Mouse (Mus musculus): ENCODE data around the gene Cd276. TPM values are rescaled to one million over a fixed set of nuclear protein-coding genes. Genes with fewer than 3 reads are reported as not detected.

The Cd276 gene
- total RNA-seq, 1 experiment from 2014 or later, result 14.1 TPM

DNA sequence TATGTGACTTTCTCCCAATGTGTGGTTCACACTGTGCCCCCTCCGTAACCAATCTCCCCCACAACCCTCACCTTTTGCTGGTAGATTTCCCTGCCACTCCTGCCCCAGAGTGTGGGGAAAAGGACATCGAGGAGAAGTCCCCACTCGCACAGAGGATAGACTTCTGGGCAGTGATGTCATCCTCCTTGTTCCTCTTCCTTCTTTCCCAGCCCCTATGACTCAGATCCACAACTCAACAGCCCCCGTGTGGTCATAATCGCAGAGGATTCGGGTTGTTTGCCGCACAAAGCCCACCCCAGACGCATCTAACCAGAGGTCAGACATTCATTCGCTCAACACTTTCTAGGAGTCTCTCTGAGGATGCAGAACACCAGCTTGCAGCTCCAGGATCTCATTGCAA is 3.2 kb downstream of the Cd276 start:
- no peak for DNase-seq

DNA sequence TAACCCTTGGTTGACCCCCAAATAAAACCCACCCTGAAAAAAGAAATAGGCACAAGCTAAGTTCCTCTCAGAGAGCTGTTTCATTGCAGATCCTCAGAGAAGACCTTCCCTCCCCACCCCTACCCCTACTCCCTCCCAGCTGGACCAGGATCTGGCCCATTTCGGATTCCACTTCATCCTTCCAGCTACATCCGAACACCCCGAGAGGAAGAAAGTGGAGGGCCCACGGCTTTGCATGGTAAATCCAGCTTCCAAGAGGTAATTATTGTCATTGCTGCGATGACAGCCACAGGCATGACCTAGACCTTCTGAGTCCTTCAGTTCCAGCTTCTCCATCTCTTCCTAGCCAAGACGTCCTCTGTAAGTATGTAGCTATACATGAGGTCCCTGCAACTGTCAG is 4.3 kb downstream of the Cd276 start:
- DNase-seq, result no peak

DNA sequence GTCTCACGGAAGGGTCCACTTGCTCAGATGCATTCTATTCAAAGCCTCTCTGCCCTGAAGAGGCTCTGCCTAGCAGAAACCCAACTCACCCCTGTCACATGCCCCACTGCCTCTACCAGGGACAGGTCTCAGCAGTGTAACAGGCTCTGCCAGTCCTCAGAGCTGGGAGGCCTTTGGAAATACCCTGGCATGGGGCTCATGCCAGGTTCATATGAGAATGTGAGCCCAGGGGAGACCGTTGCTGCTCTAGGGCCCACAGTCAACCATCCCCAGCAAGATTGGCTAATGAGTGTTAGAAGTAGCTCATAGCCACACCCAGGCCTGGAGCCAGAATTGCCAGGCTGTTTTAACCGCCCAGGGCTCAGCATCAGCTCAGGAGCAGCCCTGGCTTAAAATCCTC is 5.5 kb downstream of the Cd276 start:
- DNase-seq, result peak; percentile 57

DNA sequence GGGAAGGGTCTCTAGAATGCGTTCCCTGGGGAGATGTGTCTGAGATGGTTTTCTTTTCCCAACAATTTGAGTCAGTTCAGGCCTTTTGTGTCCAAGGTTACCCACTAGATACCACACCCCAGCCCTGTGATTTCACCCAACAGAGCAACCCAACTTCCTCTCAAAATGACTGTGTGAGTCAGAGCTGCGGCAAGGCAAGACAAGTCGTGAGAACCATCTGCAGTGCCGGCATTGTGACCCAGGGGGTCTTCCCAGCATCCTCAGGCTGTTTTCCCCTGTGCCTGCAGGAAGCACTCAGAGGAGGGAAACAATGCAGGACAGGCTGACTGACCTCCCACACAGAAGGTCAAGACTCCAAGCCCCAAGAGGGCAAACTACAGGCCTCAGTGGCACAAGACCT is 6.3 kb downstream of the Cd276 start:
- no peak for DNase-seq

DNA sequence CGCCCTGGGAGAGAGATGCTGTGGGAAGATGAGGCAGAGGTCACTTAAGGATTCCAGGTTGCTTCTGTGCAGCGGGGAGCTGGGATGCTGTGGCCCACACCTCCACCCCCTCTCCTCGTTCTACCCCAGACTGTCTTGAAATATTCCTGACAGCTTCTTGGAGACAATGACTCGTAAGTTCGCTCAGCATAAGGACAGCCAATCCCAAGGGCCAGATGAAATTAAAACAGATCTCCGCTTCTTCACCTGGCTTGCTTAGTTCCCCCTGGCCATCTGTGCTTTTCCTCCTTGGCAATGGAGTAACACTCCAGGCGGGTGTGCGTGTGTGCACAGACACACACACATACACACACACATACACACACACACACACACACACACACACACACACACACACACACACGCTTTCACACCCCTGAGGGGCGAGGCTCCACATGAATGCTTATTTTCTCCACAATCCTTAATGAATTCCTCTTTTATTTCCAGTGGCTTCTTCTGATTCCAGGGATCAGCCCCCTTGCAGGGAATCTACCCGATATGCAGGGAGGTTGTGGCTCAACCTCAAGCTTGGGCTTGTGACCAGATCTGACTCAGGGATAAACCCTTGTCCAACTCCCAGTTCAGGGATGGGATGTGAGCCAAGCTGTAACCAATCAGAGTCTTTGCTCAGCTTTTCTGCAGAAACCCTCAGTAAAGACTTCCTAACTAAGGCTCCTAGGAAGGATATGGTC is 8.4 kb downstream of the Cd276 start:
- peak; percentile 61 for DNase-seq

DNA sequence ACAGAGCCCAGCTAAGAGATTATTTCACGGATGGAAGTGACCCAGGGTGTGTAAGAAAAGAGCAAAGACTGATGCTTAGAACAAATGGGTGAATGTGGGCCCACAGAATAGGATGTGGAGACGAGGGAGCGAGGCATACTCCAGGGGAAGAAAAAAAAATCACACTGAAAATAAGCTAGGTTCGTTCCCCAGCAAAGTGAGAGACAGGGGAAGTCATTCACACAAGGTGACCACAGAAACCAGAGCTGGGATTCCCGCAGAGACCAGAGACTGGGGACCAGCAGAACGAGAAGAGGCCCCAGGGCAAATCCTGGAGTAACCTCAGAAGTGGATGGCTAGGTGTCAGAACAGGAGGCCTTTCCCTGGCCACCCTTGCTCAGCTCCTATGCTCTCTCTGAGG is 9.8 kb downstream of the Cd276 start:
- no peak for DNase-seq

DNA sequence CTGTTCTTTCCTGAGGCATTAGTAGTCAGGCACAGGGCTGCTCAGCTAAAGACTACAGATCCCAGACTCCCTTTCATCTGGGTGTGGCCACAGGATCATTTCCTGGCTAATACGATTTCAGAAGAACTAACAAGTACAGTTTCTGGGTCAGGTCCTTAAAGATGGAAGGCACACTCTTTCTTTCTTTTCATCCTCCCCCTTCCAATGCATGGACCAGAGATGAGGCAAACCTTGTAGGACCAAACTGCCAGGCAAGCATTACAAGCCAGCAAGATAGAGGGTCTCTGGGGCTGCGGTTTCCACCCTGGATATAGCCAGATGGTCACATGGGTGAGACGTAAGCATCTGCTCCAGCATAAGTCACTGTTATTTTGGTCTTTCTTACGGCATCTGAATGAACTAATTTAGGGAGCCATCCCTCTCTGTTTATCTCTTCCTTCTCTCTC is 10.3 kb downstream of the Cd276 start:
- peak; percentile 31 for DNase-seq

DNA sequence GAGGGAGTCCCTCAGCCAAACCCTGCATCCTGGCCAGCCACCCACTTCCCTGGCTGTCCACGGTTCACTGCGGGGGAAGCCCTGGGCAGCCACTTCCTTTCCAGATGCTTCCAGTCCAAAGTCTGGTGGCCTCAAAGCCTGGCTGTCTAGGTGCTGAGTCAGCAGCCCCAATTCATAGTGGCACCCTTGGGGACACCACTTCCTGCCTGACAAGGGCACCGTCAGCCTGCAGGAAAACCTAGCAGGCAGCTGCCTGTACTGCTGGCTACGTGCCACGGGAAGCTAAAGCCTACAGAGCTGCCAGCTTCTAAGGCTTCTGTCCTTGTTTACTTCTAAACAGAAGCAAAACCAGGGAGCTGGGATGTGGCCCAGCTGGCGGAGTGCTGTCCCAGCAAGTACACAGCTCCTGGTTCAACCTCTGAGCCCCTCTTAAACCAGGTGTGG is 13.3 kb downstream of the Cd276 start:
- peak; percentile 95 for DNase-seq

DNA sequence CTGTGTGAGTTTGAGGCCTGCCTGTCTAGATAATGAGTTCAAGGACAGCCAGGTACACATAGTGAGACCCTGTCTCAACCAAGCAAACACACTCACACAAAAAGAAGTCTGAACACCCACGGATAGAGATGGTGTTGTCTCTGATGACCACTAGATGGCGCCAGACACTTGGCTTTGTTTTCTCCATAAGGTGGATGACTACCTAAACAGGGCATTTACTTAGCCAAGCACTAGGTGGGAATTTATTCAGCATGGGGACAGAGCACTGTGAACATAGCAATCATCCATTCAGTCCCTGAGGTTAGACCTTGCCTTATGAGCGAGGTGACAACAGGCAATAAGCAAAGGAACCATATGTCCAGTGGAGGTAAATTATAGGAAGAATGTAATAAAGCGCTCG is 15.4 kb downstream of the Cd276 start:
- DNase-seq, result peak; percentile 69

DNA sequence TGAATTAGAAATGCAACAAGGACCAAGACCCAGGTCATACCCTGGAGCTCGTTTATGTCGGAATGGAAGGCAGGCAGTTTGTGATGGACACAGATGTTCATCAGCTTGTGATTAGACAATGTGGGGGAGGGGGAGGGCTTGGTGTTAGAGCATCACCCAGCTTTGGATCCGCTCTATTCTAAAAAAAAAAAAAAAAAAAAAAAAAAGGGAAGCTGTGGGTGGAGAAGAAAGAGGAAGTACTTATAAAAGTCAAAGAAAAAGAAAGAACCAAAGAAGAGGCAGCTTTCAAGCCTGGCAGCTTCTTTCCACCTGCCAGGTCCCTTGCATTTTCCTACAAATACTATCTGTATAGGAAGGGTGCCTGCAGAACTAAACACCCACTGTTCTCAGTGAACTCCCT is 17.5 kb downstream of the Cd276 start:
- no peak for DNase-seq

DNA sequence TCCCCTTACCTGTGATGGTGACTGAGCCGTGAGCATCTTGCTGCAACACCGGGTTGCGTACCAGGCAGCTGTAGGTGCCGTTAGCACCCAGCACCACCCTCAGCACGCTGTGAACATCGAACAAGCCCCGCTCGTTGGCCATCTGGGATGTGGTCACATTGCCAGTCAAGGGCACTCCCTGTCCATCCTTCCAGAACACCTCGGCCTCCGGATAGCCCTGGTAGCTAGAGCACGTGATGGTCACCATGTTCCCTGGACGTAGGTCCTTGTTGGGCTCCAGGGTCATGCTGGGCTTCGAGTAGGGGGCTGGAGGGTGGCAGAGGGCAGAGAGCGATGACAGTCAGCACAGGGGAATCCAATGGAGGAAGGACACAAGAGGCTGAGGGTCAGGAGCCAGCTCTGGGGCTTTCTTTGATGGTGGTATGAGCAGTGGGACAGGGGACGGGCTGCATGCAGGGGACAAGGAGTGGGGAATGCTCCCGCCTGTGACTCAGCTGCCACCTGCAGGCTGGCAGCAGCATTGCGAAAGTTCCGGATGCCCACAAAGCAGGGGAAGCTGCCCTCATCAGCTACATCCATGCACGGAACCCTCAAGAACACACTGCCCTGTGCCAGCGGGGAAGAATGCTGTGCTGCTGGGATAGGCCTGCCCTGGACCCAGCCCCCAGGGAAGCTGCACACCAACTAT is 19.6 kb downstream of the Cd276 start:
- peak; percentile 58 for DNase-seq

DNA sequence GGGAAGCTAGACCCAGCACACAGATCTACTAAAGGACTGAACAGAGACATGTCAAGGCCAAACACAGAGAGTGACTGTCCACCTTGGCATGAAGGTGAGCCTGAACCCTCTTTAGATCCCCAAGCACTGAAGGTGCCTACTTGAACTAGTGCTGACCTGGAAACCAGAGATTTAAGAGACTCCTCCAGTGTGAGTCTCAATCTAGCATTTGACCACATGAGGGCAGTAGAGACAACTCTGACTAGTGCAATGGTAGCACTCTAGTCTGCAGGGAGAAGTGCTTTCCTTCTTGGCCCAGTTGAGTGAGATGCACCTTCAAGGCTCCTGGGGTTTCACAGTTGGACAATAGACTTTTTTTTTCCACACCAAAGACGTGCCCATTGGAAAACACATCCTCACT is 20.5 kb downstream of the Cd276 start:
- peak; percentile 76 for DNase-seq

DNA sequence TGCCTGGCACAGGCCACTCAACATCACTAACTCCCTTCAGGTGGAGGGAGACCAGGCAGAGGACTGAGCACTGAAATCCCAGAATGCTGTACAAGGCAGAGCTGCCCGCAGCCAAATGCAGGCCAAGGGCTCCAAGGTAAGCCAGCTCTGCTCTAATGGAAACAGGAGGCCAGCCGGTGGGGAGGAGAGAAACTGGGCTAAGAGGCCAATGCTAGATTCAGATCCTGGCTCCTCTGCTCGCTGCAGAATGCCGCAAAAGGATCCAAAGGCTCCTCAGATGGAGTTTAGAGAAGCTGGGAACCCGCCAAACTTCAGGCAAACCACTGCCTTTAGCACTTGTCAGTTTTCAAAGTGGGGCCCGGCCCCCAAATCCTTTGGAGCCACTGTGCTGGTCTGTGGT is 21.9 kb downstream of the Cd276 start:
- DNase-seq, result no peak

DNA sequence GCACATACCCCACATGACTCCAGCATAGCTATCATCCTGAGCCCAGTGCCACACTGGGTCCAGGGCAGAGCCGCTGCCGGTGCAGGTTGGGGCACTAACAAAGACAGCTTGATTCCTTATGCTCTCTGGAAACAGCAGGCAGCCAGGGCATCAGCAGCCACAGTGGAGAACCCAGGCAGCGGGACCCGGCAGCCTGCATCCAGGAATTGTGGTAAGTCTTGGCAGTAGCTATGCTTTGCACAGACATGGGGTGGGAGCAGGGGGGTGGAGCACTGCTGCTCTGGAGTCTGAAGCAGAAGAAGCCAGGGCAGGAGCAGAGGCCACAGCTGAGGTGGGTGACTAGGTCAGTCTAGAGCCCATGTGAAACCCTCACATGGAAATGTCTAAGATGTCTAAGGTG is 23.0 kb downstream of the Cd276 start:
- DNase-seq, result no peak

DNA sequence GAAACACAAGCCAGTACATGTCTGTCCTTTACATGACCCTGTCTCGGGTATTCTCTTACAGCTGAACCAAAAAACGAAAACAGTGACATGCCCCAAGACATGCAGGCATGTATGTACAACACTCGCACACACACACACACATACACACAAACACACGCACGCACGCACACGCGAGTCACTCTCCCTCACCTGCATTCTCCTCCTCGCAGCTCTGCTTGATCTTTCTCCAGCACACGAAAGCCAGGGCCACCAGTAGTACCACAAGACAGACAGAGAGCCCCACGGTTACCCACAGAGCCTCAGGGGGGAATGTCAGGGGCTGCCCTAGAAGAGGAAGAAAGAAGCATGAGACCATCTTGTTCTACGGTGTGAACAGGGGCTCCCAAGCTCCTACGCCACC is 24.8 kb downstream of the Cd276 start:
- no peak for DNase-seq

DNA sequence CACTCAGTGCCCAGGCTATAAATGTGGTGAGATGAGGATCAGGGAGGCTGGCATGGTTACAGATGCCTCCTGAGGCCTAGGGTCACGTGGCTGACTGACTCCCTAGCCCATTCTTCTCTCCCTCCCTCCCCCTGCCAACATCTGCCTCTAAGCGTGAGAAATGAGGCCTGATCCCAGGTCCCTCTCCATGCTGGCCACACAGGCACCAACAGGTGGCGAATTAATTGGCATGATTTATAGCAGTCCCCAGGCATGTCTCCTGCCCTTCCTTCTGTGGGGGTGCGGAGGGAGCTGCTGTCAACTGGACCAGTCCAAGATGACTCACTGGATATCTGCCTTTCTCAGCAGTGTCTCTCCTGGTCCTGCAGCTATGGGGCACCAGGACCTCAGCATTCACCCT is 27.4 kb downstream of the Cd276 start:
- DNase-seq, result peak; percentile 35

DNA sequence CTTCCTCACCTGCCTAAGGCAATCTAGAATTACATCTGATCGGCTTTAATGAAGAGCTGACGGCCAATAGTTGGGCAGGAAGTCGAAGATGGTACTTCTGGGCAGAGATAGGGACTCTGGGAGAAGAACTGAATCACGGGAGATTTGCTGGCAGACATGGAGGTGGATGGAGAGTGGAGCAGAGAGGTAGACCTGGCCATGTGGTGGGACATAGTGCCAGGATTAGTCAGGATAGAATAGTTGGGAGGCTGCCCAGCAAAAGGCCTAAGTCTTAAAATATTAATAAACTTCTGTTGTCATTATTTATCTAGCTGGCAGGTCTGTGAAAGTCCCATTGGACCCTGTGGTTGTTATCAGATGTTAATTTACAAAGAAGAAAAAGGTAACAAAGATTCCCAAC is 30.1 kb downstream of the Cd276 start:
- no peak for DNase-seq

DNA sequence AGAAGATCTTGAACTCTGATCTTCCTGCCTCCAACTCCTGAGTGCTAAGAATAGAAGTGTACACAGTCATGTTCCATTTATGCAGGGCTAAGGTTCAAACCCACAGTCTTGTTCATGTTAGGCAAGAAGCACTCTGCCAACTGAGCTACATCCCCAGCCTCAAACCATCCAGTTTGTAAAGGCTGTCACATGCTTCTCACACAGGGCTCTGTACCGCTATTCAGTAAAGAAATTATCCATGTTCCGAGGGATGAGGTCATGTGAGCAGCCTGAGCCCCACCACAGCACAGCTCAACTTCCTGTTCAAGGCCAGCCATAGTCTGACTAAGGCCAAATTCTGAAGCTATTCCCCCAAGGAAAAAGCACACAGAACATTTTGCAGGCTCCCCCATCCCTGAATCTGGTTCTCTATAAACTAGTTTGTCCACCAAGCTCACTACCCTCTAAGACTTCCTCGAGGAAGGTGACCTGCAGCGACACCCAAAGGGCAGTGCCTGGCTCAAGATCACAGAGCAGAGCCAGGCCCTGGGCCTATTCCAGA is 33.3 kb downstream of the Cd276 start:
- DNase-seq, result peak; percentile 30

DNA sequence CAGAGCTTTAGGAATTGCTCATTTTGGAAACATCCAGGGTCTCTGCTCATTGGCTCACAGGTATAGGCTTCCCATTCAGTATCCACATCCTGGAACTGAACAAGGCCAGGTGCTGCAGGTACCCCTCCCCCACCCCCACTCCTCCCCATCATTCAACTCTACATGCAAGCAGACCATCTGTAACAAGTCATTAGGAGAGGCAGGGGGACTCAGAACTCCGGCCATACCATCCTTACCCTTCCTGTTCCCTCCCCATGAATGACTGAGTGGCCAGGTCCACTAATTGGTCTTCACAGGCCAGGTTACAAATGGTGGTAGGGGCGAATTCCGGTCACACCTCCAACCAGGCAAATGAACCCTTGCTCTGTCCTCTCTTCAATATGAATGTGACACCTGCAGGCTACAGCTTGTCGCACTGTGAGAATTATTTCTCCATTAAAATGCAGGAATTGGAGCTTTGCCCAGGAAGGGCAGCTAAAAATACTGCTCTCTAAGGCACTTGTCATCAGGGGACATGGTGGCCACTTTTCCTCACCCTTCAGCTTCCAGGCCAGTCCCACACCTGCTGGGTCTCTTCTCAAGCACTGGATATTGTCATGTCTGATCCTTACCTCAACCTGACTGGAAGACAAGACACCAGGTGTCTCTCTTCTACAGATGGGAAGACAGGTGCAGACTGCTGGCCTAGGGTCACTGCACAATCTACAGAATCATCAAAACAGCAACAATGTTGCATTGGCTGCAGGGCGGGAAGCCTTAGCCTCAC is 34.2 kb downstream of the Cd276 start:
- no peak for DNase-seq

DNA sequence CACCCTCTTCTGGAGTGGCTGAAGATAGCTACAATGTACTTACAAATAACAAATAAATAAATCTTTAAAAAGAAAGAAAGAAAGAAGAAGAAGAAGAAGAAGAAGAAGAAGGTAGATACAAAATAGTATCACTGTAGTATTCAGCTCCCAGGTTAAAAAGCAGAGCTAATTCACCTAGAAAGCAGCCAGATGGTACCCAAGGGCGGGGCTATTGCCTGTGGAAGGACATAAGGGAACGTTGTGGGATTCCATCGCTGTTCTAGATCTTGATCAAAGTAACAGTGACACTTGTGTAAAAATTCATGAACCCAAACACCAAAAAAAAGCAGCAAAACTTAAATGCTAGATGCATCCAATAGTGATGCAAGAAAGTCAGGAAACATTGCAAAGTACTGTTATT is 35.3 kb downstream of the Cd276 start:
- no peak for DNase-seq

DNA sequence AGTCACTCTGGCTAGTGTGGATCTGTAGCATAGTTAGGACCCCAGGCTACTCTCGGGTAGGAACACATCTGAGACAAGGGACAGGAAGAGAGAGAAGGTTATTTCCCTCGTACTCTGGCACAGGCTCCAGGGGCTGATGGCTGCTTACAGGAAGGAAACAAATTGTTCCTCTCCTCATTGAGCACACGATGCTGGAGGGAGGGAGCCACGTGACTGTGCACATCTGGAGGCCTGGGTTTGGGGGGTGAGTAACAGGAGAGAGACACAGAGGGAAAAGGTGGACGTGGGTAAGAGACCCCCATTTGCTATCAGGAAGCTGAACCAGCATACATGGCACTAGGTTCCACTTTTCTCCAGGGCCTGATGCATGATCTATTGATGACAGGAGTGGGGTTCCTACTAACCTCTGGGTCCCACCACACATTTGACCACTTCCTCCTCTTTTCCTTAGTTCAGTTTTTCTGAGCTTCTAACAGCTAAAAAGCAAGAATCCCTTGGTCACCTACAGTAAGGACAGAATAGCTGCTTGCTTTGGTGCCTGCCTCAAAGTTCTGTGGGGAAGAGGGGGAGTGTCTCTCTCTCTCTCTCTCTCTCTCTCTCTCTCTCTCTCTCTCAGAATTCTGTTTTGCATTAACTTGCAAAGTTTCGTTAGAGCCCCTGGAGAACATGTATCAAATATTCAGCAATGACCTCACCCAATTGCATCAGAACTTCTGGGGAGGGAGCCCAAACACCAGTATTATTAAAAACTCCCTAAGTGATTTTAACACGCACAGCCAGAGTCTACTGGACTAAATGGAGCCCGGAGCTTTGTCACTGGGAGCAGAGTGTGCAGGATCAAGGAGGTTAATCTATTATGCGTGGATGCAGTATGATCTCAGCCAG is 37.1 kb downstream of the Cd276 start:
- no peak for DNase-seq

DNA sequence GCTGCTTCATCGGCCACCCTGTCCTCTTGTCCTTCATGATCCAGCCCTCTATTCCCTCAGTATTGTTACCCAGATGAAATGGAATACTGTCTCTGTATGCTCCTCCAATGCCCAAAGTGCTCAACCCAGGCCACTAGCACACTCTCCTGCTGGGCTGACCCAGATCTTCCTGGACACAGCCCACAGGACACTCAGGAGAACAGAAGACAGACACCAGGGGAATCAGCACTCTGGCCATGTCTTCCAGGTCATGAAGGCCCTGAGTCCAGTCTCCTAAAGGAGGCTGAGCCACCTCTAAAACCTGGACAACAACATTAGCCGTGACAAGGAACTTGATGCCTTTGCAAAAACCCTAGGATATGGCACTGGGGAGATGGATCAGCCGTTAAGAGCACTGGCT is 38.8 kb downstream of the Cd276 start:
- DNase-seq, result no peak
